Mouse (Mus musculus): ENCODE measurements around the gene Cfap299.

GRCm38 (mm10) chr5:98561301-98561700 is 232.2 kb downstream of the Cfap299 start:
- TF ChIP-seq TAL1 (IDR thresholded peaks at IDR 0.05; ENCODE audit: low read length), result no peak
- no peak for TF ChIP-seq GATA1 (IDR thresholded peaks at IDR 0.05; ENCODE audit: low read length)
